Comparison of ENCODE assay signal across 15 mouse cellular contexts in the genomic region with DNA sequence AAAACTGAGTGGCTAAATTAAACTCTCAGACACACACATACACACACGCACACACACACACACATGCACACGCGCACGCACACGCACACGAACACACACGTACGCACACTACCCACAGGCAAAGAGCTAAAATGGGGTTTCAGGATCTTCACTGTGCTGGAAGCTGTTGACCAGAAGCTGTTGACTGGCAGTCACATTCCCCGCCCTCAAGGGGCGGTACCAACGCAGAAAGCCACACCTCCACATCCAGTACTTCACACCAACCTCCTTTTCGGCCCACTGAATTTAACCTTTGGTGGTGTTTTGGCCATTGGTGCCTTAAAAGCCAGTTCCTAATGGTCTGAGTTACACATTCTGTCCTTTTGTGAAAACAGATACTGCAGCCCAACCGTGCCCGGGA. TPM values are rescaled to one million over a fixed set of nuclear protein-coding genes. Genes with fewer than 3 reads are reported as not detected.
DNase-seq lines count a peak whose midpoint lies in the region; ATAC-seq and TF ChIP-seq lines count a peak whose summit lies in the region.
"Had no signal": no experiment of that assay in that cellular context is flagged by ENCODE, and none has a peak within 500 bp of the region (broad histone marks: within the 10 kb centered on the region; RNA-seq: fewer than 3 reads in every experiment).

No protein-coding gene starts in this region.

- peaks cover 38% of the 10 kb centered on the region for H3K36me3 ChIP-seq in kidney, postnatal 0 days (ENCODE audit: insufficient read depth, low read length)
- H3K36me3 ChIP-seq in testis, adult 2 months (ENCODE audit: control insufficient read depth, insufficient read depth, low read length): no peaks in the 10 kb centered on the region
- H3K36me3 ChIP-seq in hindbrain, embryonic 13.5 days: peaks cover 6% of the 10 kb centered on the region
- H3K36me3 ChIP-seq: forebrain, embryonic 15.5 days had no signal

- H3K9ac ChIP-seq in kidney, postnatal 0 days (ENCODE audit: low read depth, low read length): no peak overlapping the region
- H3K9ac ChIP-seq in hindbrain, embryonic 13.5 days: no peak overlapping the region
- H3K9ac ChIP-seq: forebrain, embryonic 15.5 days; heart, embryonic 15.5 days; liver, embryonic 12.5 days; neural tube, embryonic 12.5 days had no signal

- peak; percentile 23 for DNase-seq in embryo, embryonic 10 days (ENCODE audit: low spot score)
- no peak for DNase-seq in embryo, embryonic 11 days
- DNase-seq in kidney, postnatal 0 days (ENCODE audit: low spot score): peak; percentile 39
- DNase-seq in kidney, postnatal 14 days: no peak
- DNase-seq in testis, postnatal 14 days (ENCODE audit: low spot score): no peak
- peak; percentile 50 for DNase-seq in testis, postnatal 10 days (ENCODE audit: low spot score)
- DNase-seq: cerebellum, adult 8-10 months had no signal

- H3K4me1 ChIP-seq in kidney, postnatal 0 days (replicated peaks; ENCODE audit: insufficient read depth, low read length): no peaks in the 10 kb centered on the region
- H3K4me1 ChIP-seq in testis, adult 2 months (ENCODE audit: control insufficient read depth, insufficient read depth, low read length): peaks cover under 1% of the 10 kb centered on the region
- no peaks in the 10 kb centered on the region for H3K4me1 ChIP-seq in hindbrain, embryonic 13.5 days (replicated peaks)
- H3K4me1 ChIP-seq: forebrain, embryonic 15.5 days; heart, embryonic 15.5 days; liver, embryonic 12.5 days; neural tube, embryonic 12.5 days had no signal

- no peak overlapping the region for H3K27ac ChIP-seq in kidney, postnatal 0 days
- H3K27ac ChIP-seq in testis, adult 2 months (ENCODE audit: control insufficient read depth, insufficient read depth, low read depth, low read length): no peak overlapping the region
- no peak overlapping the region for H3K27ac ChIP-seq in hindbrain, embryonic 13.5 days
- H3K27ac ChIP-seq: forebrain, embryonic 15.5 days; heart, embryonic 15.5 days; liver, embryonic 12.5 days; neural tube, embryonic 12.5 days had no signal

- TF ChIP-seq CTCF in kidney, postnatal 0 days (IDR thresholded peaks at IDR 0.05; ENCODE audit: low read depth): no peak
- no peak for TF ChIP-seq CTCF in testis, adult 2 months (IDR thresholded peaks at IDR 0.05; ENCODE audit: control insufficient read depth, insufficient read depth, insufficient replicate concordance, low read depth, low read length)

- H3K27me3 ChIP-seq in kidney, postnatal 0 days (ENCODE audit: insufficient read depth, low read length): no peaks in the 10 kb centered on the region
- no peaks in the 10 kb centered on the region for H3K27me3 ChIP-seq in testis, adult 2 months (ENCODE audit: control insufficient read depth, insufficient read depth, low read length)
- no peaks in the 10 kb centered on the region for H3K27me3 ChIP-seq in hindbrain, embryonic 13.5 days
- H3K27me3 ChIP-seq: CH12.LX; forebrain, embryonic 15.5 days; heart, embryonic 15.5 days; liver, embryonic 12.5 days; neural tube, embryonic 12.5 days; Patski had no signal

- no peak overlapping the region for H3K4me2 ChIP-seq in kidney, postnatal 0 days (ENCODE audit: low read length)
- H3K4me2 ChIP-seq in hindbrain, embryonic 13.5 days: no peak overlapping the region
- H3K4me2 ChIP-seq: forebrain, embryonic 15.5 days; heart, embryonic 15.5 days; liver, embryonic 12.5 days; neural tube, embryonic 12.5 days had no signal

- 65% methylated on average over 14 of the region's 14 CpGs for WGBS in kidney, postnatal 0 days
- WGBS in hindbrain, embryonic 13.5 days: 70% methylated on average over 14 of the region's 14 CpGs

- ATAC-seq in kidney, postnatal 0 days (replicated peaks; ENCODE audit: low FRiP score, low read depth): 0 out of 2 replicates have a peak, but pooled peaks have one; percentile 63
- ATAC-seq in hindbrain, embryonic 13.5 days (ENCODE audit: low FRiP score): no peak
- ATAC-seq: forebrain, embryonic 15.5 days; liver, embryonic 12.5 days; Patski had no signal

- H3K4me3 ChIP-seq in kidney, postnatal 0 days (replicated peaks; ENCODE audit: low read depth, low read length): no peak overlapping the region
- H3K4me3 ChIP-seq in testis, adult 2 months (ENCODE audit: control insufficient read depth, low read depth, low read length): 0 out of 2 replicates have a peak overlapping the region, but pooled peaks have one; percentile 30
- H3K4me3 ChIP-seq in hindbrain, embryonic 13.5 days: no peak overlapping the region
- H3K4me3 ChIP-seq: forebrain, embryonic 15.5 days; heart, embryonic 15.5 days; liver, embryonic 12.5 days; neural tube, embryonic 12.5 days had no signal

- H3K9me3 ChIP-seq in kidney, postnatal 0 days (replicated peaks; ENCODE audit: low read length): no peaks in the 10 kb centered on the region
- no peaks in the 10 kb centered on the region for H3K9me3 ChIP-seq in hindbrain, embryonic 13.5 days
- H3K9me3 ChIP-seq: forebrain, embryonic 15.5 days; heart, embryonic 15.5 days; liver, embryonic 12.5 days; neural tube, embryonic 12.5 days had no signal

- TF ChIP-seq POLR2A in testis, adult 2 months (IDR thresholded peaks at IDR 0.05; ENCODE audit: control insufficient read depth, low read depth, low read length): no peak

RNA-seq across cellular contexts. Expression of a gene that starts 59.3 kb away (rescaled TPM):
- 15.4 and 16.5 TPM in 2 replicates for polyA plus RNA-seq in kidney, postnatal 0 days (2015; fragmentation: Nextera tagmentation; extraction: Ambion mirVana)
- 4.0 and 4.2 TPM in 2 replicates for polyA plus RNA-seq in testis, adult 2 months (2012; rRNA removed)
- polyA plus RNA-seq in hindbrain, embryonic 13.5 days (2015; fragmentation: Nextera tagmentation; extraction: Ambion mirVana): 13.6 and 15.7 TPM in 2 replicates

Comparison
In these comparisons a context has a peak if more than half of its experiments do, and no peak if none do; other contexts are left out.
1. DNase-seq: peak in embryo, embryonic 10 days (single experiment), kidney, postnatal 0 days (single experiment) and testis, postnatal 10 days (single experiment); none in embryo, embryonic 11 days (single experiment), kidney, postnatal 14 days (single experiment) and testis, postnatal 14 days (single experiment).